Mouse (Mus musculus): ENCODE measurements around the gene Hspa1l.

DNA sequence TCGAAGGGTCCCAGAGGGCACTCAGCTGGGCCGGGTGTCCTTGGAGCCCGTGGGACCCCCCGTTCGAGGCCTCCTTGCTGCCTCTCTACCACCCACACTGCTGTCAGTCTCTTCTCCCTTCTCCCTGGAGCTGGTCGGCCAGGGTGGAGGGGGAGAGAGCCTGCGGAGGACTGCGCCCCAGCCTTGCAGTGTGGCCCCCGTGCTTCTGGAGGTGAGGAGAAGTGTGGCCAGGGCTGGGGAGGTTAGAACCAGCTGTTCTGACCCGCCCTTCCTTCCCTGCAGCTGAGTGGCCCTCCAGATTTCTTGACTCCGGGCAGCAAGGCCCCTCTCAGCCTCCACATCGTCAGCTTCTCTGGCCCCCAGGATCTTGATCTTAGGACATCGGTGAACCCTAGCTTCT lies 51.8 kb downstream of the Hspa1l start:
- TF ChIP-seq CTCF (IDR thresholded peaks at IDR 0.05; ENCODE audit: insufficient read depth, low read length) (no peak), POLR2A (IDR thresholded peaks at IDR 0.05; ENCODE audit: borderline replicate concordance, extremely low read depth, low read depth, low read length) (no peak)
